Mouse (Mus musculus) left cerebral cortex, postnatal 14 days (tissue): ENCODE results near the gene Fbxw20. TPM values are rescaled to one million over a fixed set of nuclear protein-coding genes. Genes with fewer than 3 reads are reported as not detected.
A peak's percentile ranks its signal among the peaks of the same experiment; 100 is the strongest.
"Not testable (repeated sequence)": the region's sequence is repeated elsewhere in the genome, so short reads cannot be mapped to it uniquely, and the experiment has no call there.

Source experiments
- DNase-seq, 2 experiments: peaks; one replicate each; pipeline ENCODE4 v3.0.0; 2021 to 2022; ENCODE audit warnings: low spot score in 2 of 2, mixed read lengths in 1 of 2
- intact Hi-C: fragments of 180-260 bp; cut with DNase I; formaldehyde crosslinking; loops from one replicate; pipeline ENCODE4 v1.15.1; 2025
- long read RNA-seq, 2 experiments: library from polyadenylated mRNA; stranded (forward); transcript quantifications; one replicate each; pipeline ENCODE4 v2.0.0; 2021
- total RNA-seq, 2 experiments: library from RNA; stranded (reverse); gene quantifications; 2 replicates each; pipeline ENCODE4 v1.2.3; 2021

Fbxw20 gene
- not detected for total RNA-seq
- long read RNA-seq, experiment 1 = 0 reads
- long read RNA-seq, experiment 2 = 0 reads

GRCm38 (mm10) chr9:109234654-109235053 is at the start of gene Fbxw20:
Gene Fbxw20 (minus strand): TSS chr9:109234754.
- DNase-seq = no peak
- intact Hi-C loops = no loop called here

DNA sequence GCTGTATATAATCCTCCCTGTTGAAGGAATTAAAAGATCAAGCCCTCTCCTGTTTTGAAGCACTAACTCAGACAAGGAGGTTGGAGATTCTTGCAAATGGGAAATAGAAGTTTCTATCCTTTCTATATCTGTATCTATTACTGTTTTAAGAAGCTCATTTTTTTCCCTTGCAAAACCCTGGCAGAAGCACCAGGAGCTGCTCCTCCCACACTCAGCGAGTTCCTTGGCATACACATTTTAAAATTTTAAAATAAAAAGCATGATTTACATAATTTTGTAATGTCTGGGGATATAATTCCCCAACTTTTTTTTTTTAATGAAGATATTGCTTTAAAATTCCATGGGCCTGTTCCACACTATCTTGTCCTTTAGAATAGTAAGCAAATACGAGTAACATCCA is 28.5 kb upstream of the Fbxw20 start:
- intact Hi-C loops = no loop called here
- DNase-seq = peak; percentile 12 to 31

DNA sequence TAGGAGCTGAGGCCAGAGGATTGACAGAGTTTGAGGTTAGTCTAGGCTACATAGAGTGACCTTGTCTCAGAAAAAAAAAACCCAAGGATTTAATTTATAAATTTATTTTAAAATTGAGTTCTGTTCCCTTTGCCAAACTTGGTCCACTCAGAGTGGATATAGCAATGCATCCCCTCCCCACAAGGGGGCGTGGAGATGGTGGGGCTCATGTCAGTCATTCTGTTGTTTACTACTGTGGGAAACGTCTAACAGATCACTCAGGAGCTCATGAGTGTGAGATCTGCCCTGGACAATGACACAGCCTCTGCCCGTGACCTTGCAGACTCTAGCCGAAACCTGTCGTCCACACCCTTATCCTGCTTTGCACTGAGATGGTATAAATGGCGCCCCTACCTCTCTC is 16.1 kb downstream of the Fbxw20 start:
- intact Hi-C loops = no loop called here
- no peak for DNase-seq

DNA sequence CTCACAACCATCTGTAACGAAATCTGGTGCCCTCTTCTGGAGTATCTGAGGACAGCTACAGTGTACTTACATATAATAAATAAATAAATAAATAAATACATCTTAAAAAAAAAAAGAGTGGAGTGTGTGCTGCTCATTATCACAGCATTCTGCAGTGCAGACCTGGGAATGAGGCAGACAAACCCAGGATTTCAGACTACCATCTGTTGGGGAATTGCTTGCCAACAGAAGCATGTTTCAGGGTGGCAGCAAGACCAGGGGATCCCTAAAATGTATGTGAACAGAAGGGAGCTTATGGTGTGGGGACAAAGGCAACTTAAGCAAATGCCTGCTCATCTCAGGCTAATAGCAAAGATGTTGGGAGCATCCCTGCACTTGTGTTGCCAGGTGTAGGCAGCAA is 33.2 kb downstream of the Fbxw20 start:
- peak in 1 of 2 experiments; percentile 8 for DNase-seq
- intact Hi-C loops = not testable (repeated sequence)

GRCm38 (mm10) chr9:109200349-109200748 is 34.2 kb downstream of the Fbxw20 start:
- intact Hi-C loops = no loop called here
- DNase-seq = no peak

GRCm38 (mm10) chr9:109199353-109199752 is 35.2 kb downstream of the Fbxw20 start:
- intact Hi-C loops = no loop called here
- peak in 1 of 2 experiments; percentile 1 for DNase-seq

- intact Hi-C loops, DNase-seq: not testable (repeated sequence)
These were observed 38.7 kb downstream of the Fbxw20 start, which contains the start of gene Fbxw13 for GRCm38 (mm10) chr9:109195875-109196274. Gene Fbxw13 (minus strand): TSS chr9:109195975.

DNA sequence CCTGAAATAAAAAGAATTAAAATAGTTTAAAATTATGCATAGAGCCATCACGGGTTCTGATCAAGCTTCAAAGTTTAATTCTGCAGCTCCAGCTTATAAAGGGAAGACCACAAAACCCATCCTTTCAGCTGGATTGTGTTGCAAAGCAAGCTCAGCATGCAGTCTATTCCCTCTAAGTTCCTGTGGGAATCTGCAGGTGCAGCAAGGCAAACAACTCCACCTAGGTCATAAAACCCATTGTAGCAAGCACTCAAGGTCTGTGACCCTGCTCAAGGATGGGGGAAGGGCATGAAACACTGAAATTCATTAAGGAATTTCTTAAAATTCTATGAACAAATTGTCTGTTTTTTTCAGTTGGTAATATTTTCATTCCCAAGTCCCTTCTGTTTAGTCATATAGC is 57.3 kb downstream of the Fbxw20 start:
- intact Hi-C loops = no loop called here
- no peak for DNase-seq

DNA sequence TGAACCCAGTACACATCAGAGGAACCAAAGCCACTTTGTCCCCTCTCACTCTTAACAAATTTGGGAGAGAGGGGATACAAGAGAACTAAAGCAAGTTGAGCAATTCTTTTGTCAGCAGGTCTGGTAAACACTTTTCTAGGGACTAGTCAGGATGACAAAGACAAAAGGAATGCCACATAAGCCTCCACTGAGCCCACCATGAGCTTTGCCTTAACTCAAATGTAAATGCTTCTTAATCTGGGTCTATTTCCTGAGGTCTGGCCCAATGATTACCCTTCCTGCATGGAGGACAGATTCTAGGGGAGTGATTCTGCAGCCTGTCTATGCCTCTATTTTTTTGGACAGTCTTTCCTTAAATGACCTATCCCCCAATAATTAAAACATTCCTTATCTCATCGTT is 58.3 kb downstream of the Fbxw20 start:
- DNase-seq = no peak
- intact Hi-C loops = no loop called here

Other genes starting within 250 kb of the Fbxw20 start
- not detected for gene Ucn2, start 248.7 kb downstream of the Fbxw20 start, total RNA-seq
- 10 to 100 TPM; 15.9 to 16.7 TPM for gene Pfkfb4, start 243.0 kb downstream of the Fbxw20 start, total RNA-seq
- gene Shisa5, start 196.2 kb downstream of the Fbxw20 start, total RNA-seq = 10 to 100 TPM; 68.2 to 72.6 TPM
- gene Trex1, start 175.0 kb downstream of the Fbxw20 start, total RNA-seq = 10 to 100 TPM; 12.0 TPM
- gene Atrip, start 160.6 kb downstream of the Fbxw20 start, total RNA-seq = 10 to 100 TPM; 28.1 to 29.0 TPM
- gene Ccdc51, start 152.3 kb downstream of the Fbxw20 start, total RNA-seq = 1 to 10 TPM; 5.9 to 8.4 TPM
- gene Tma7, start 152.2 kb downstream of the Fbxw20 start, total RNA-seq = 100 to 1,000 TPM; 368 to 387 TPM
- 10 to 100 TPM; 67.2 to 69.8 TPM for gene Plxnb1, start 139.4 kb downstream of the Fbxw20 start, total RNA-seq
- not detected for gene Fbxw21, start 72.7 kb downstream of the Fbxw20 start, total RNA-seq
- gene Fbxw13, start 38.8 kb downstream of the Fbxw20 start, total RNA-seq = not detected
- not detected for gene Fbxw14, start 52.9 kb upstream of the Fbxw20 start, total RNA-seq
- gene Fbxw28, start 104.9 kb upstream of the Fbxw20 start, total RNA-seq = not detected
- gene Fbxw22, start 169.5 kb upstream of the Fbxw20 start, total RNA-seq = not detected
- gene Fbxw16, start 214.4 kb upstream of the Fbxw20 start, total RNA-seq = not detected